Mouse (Mus musculus) inflammation-experienced regulatory T-cells, adult 6 months (primary cell): ENCODE results near the gene Rbms1. TPM values are rescaled to one million over a fixed set of nuclear protein-coding genes. Genes with fewer than 3 reads are reported as not detected.
"Not testable (repeated sequence)": the region's sequence is repeated elsewhere in the genome, so short reads cannot be mapped to it uniquely, and the experiment has no call there.

Experiments used
- ATAC-seq: one replicate; pipeline ENCODE4 v1.8.0; 2017
- polyA plus RNA-seq, 3 experiments: library from polyadenylated mRNA; unstranded; fragments of 100-300 nt; shearing (Covaris generic); gene quantifications; one replicate each; pipeline ENCODE4 v1.2.1; 2017

Gene Rbms1
- polyA plus RNA-seq, 3 experiments from 2014 or later, result 16.6 to 26.0 (median 22.2) TPM

DNA sequence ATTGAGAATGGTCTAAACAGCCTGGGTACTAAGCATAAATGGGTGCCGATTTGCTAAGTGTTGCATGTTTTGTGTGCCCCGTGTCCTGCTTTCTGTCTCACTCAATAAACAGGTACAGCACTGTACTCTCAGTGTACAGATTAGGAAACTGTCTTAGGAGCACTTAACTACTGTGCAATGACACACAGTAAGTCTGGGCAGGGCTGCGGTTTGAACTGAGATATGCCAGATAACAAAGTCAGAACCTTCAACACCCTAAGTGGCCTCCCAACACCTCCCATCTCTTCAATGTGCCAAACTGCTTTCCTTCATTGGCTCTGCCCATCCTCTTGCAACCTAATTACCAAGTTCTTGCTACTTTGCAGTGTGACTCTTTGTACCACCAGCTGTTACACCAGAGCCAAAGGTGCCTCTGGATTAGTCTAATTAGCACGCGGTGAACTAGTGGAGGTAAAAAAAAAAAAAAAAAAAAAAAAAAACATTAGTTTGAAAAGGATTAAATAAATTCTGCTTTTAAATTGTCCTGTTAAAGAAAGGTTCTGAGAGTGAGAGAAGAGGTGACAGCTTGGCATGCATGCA lies 117.6 kb downstream of the Rbms1 start:
- ATAC-seq, result peak; percentile 91

DNA sequence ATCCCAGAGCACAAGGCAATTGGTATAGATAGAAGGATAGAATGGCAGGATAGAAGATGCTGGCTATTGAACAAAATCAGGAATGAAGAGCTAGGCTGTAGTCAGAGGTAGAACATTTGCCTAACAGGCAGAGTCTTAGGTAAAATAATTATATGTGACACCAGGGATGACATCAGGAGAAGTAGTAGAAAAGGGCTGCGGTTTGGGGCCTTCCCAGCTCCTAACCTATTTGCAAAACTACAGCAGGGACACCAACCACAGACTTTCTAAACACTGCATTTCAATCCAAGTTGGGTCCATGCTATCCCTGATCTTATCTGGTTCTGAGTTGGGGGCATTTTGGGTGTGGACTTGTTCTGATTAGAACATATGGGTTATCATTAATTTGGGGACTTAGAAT lies 118.7 kb downstream of the Rbms1 start:
- no peak for ATAC-seq

DNA sequence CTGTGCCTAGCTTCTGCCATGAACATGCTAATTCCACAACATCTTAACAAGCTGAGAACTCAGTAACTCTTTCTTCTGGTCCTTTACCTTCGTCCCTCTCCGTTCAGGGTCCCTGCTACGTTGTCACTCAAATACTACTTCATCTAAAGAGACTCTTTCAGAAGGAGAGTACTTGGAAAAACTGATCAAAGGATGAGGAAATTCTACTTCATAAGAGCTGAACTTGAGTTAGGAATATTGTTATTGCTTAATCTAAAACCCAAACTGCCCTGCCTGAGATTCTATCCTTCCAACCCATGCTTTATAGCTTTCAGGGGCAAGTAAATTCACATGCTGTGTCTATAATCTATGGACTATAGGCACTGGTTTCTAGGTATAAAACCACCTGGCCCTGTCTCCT lies 119.4 kb downstream of the Rbms1 start:
- ATAC-seq, result no peak

DNA sequence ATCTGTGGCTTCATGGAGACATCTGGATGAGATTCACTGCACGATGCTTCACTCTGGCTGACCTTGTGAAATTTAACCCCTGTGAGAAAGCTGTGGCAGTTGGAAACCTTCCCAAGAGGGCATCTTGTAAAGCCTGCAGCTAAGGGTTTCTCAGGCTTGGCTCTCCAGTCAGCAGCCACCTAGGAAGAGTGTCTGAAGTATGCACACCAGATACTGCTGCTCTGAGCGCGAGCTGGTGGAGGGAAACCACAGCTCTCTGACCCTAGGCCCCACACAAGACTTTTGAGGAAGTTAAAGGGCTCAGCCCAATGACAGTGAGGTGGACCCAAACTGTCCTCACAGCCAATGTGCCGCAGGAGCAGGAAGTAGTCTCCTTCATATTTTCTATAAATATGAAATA lies 120.0 kb downstream of the Rbms1 start:
- ATAC-seq, result no peak

DNA sequence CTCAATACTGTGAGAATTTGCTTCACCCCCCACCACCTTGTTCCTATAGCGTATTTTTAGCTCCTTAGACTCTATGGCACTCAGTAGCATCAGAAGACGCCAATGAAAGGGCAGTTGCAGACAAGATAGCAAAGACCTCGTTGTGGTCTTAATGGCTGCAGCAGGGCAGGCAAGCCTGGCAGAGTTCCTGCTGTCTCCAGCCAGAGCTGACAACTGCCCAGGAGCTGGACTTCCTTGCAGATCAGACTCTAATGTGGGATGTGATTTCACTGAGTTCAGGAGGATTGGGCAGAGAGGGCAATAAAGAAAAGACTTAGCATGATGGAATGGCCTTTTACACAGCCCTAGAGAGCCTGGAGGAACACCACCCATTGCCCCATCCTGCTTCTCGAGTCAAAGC lies 122.1 kb downstream of the Rbms1 start:
- no peak for ATAC-seq

DNA sequence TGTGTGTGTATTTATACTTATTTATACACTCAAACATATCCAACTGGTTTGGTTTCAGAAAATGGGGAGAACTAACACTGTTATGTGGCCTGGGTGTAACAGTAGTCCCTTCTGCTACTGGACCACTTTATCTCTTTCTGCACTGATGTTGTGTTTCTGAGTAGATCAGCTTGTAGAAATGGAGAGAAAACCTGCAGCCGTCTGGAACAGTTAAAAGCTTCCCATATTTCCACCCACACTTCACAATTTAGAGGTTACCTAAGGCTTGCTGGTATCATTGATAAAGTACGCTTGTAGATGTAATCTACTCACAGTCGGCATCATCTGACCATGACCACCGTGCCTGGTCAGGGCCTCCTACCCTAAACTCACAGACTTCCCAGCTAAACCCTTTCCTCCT lies 123.5 kb downstream of the Rbms1 start:
- no peak for ATAC-seq

DNA sequence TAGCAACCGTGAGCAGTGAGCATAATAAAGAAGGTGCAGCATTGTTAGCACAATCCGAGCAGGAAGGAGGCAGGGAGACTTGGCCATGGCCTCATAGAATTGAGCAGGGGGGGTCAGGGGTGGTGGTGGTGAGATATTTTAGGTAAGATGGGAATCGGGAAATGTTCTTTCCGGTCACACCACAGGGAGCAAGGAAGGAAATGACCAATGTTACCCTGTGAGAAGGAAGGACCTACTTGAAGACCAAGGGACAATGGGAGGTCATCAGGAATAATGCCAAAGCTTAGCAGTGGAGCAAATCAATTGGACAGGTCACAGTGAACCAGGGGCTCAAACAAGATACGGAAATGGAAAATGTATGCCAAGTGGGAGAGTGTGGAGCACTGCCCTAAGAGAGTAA lies 124.1 kb downstream of the Rbms1 start:
- no peak for ATAC-seq

DNA sequence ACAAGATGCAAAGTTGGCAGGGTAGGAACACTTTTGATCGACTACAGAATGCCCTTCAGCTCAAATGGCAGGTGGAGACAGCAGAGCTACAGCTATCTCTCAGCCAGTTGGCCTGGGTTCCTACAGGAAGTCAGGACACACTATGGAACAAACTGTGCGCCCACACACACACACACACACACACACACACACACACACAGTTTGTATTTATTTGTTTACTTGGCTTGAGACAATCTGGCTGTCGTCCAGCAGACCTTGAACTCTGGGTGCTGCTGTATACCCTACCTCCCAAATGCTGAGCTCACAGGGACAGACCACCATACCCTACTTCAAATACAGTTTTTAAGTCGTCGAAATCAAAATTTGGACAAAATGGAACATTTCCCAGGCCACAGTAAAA lies 125.4 kb downstream of the Rbms1 start:
- ATAC-seq, result no peak

DNA sequence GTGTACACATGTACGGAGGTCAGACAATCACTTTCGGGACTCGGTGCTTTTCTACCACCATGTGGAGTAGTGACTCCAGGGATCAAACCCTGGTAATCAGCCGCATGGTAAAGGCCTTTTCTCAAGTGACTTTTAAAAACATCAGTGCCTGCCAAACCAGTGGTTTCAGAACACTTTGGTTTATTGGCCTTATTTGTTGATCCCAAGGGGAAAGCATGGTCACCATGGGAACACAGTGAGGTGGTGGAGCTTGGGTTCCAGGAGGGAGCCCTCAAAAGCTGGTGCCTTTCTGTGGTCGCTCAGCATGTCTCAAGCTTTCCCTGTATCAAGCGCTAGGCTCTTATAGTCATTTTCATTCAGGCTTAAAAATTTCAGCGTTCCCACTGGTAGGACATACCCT lies 126.8 kb downstream of the Rbms1 start:
- no peak for ATAC-seq

DNA sequence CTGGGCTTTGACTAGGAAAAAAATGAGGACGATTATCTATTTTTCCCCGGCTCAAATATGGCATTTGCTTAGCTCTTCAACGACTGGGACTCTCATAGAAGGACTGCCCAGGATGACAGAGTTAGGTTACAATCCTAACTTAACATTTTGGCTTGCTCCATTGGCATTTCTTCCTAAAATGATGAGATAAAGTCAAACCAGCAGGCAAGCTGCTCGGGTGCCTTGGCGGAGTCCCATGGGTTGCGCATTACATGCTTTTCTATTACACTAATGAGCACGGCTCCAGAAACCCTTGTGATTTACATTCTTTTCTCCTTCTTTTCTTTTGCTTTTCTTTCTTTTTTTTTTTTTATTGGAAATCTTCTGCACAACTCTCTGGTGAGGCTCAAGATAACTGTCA lies 128.7 kb downstream of the Rbms1 start:
- no peak for ATAC-seq

DNA sequence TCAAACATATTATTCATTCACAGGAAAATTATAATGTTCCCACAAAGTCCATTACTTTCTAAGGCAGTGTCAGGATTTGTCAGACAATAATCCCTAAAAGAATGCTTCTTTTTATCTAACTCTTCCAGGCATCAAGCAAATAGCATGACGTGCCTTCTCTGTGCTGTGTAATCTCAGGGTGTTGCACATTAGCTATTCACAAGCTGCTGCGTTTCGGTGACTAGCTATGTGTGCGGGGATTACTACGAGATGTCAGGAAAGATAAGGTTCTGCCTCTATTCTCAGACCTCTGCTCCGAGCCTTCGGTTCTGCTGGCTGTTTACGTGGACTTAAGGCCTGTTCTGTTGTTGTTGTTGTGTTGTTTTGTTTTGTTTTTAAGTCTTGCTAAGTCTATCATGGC lies 130.7 kb downstream of the Rbms1 start:
- ATAC-seq, result no peak

DNA sequence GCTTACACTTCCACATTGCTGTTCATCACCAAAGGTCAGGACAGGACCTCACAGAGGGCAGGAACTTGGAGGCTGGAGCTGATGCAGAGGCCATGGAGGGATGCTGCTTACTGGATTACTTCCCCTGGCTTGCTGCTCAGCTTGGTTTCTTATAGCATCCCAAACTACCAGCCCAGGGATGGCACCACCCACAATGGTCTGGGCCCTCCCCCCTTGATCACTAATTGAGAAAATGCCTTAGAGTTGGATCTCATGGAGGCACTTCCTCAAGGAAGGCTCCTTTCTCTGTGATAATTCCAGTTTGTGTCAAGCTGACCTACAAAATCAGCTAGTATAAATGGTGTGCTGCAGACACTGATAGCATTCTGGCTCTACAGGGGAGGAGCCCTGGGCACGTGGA lies 132.5 kb downstream of the Rbms1 start:
- ATAC-seq, result not testable (repeated sequence)

DNA sequence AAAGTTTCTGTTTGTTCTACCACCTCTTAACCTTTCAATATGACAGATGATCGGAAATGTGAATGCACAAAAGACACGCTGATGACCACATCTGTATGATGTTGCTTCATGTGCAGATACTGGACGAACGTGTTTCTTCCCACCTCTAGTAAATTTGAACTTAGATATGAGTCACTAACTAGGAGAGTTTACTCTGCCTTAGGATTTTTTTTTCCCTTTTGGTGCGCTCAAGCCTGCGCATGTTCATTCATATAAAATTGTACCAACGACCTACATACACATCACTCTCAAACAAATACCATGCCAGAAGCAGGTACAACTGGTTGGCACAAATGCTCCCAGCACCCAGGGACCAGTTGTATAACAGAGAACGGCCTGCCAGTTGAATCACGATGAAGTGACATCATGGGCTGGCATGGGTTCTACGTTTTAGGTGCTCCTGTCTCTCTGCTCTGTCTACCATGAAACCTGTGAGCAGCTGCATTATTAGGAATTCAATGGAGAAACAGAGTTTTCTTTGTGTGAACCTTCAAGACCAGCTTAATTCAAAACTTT lies 134.0 kb downstream of the Rbms1 start:
- ATAC-seq, result no peak

DNA sequence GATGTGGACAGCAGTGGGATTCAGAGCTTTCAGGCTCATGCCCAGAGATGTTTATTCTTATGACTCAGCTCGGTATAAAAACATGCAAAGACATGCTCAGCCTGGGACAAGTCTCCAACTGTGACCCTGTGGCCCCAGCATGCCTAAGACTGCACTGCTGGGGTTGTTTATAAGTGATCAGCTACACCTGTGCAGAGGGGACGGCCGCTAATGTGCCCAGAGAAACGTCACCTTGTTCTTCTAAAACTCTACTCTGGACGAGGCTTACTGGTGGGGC lies 135.9 kb downstream of the Rbms1 start:
- no peak for ATAC-seq

DNA sequence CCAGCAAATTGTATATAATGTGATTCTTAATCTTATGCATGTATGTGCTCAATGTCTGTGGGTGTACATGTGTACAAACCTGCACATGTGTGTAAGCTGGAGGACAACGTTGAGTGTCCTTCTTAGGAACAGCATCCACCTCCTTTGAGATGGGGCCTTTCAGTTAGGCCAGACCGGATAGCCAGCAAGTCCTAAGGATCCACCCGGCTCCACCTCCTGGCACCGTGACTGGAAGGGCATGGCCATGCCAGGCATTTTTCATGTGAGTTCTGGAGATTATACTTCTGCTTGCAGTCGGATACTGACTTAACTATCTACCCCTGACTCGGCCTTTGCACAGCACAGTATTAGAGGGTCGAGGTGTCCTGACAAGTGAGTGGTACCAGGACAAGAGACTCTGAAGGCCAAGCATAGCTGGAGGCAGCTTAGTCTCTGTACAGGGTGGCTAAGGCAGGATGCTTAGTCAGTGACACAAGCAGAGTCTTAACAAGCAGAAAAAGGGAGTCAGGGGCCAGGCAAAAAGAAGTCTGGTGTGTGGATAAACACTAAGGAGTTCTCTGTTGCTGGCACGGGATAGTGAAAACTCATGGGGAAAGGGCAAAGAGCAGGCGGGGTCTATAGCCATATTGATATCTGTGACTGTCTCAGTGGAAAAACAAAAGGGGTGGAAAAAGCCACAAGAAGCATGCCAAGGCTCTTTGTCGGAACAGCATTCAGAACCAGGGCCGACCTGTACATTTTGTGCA lies 136.4 kb downstream of the Rbms1 start:
- ATAC-seq, result no peak

DNA sequence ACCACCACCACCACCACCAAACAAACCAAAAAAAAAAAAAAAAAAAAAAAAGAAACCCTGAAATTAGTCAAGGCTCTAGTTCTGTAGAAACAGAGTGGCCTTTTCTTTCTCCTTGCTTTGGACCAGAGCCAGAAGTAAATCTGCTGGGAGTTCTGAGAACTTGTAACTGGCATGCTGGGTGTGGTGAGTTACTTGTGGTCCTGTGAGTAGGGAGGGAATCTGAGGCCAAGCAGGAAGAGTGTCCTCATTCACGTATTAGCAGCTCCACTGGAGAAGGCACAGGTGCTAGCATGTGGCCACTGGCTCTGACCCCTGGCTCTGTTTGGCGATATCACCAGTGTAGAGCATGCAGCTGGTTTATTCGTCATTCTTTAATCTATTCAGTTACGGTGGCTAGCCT lies 137.3 kb downstream of the Rbms1 start:
- no peak for ATAC-seq

DNA sequence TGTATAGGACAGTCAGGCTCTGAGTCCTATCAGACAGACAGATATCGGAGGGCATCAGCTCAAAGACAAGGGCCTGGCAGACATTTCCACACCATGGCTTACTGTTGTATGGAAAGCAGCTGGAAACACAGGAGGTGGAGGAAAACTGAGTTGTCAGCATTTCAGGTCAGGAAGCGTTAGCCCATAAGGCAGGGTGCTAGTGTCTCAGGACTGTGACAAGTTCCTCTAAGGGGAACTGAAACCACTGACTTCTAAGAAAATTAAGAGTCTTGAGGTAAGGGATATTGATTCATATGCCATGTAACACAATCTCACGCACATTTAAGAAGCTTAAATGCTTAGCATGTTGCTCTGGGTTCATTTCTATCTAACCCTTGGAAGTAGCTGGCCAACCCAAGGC lies 141.4 kb downstream of the Rbms1 start:
- ATAC-seq, result no peak

DNA sequence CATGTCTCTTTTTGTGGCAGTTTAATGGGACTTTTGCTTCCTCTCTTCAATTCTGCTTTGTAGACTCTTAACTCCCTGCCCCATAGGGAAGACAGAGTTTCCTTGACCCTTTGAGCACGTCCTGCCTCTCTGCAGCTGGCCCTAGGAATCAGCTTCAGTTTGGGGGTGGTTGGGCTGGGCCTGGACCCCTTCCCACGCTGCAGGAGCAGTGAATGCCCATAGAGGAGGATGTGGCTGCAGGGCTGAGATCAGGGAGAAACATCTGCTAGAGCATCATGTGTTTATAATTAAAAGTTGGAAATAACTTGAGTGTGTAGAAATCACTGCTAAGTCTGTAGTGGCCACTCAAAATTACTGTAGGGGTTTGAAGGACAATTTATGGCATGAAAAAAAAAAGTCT lies 144.4 kb downstream of the Rbms1 start:
- ATAC-seq, result no peak

DNA sequence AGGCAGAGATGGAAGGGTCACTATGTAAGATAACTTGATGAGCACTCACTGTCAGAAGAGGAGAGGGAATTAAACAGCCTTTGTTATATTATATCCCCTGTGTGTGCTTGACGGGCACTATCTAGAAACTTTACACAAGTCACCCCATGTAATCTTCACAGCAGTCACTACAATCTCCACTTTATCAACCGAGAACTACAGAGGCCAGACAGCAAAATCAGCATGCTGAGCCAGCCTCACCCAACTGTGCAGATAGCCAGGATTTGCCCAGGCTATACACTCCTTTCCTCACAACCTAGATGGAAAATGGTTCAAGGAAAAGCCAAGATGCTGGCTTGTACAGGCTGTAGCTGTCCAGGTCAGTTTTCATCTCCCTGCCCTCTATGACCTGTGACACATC lies 146.7 kb downstream of the Rbms1 start:
- ATAC-seq, result no peak

DNA sequence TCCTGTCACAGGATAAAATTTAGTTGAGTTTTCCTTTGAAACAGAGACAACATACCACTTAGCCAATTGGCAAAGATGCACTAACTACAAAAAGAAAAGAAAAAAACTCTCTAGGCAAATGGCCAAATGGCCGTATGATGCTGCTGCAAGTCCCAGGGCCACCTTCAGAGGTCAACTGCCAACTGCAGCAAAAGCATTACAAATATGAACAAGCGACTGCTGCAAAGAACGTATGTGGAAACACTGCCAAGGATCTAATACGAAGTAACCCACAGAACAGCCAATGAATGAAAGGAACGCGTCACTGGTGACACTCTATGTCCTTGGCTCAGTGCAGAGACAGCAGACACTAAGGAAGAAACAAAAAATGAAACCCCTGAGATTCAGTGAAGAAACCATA lies 148.2 kb downstream of the Rbms1 start:
- no peak for ATAC-seq

DNA sequence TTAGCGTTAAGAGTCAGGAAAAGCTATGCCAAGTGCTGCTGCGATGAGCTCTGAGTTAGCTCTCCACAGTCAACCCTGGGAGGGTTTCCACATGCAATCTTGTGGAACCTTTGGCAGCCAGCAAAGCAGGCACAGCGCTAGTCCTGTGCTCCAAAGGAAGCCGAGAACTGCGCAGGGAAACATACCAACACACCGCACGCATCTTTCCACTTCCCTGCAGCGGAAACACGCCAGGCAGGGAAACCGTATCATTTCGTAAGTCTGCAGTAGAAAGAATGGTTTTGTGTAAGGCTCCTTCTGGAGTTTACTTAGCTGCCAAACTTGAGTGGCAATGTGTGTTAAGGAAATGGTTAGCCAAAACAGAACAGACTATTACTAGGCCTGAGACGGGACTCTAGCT lies 150.0 kb downstream of the Rbms1 start:
- no peak for ATAC-seq

DNA sequence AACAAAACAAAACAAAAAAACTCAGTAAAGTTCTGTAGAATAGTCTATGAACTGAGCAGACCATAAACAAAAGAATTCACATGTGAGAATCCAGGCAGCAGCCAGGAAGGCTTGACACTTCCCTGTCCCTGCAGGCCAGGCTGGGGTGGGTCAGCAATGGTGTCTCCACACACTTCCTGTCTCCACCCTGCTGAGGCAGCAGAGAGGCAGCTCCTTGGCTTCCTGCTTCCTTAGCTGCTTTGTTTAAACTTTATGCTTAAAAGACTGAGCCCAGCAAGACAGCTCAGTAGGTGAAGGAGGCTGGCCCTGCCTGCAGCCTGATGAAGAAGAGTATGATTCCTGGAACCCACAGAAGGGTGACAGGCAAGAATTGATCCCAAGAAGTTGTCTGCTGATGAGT lies 152.4 kb downstream of the Rbms1 start:
- peak; percentile 84 for ATAC-seq

DNA sequence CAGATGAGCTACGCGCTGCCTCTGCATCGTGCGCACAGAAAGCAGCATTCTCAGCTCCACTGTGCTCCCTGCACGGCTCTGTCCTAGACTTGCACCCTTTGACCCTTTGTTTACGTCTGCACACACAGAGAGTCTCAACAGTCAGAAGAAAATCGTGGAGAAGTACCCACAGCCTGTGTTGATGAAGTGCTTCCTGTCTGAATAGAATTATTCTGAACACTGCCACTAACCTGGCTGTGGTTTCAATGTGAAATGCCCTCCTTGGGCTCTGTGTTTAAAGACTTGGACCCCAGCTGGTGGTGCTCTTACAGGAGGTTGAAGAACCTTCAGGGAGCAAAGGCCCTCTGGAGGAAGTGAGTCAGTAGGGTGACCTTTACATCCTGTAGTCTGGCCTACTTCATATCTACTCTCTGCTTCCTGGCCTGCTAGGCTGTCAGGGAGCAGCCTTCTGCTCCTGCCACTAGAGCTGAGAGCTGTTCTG lies 153.5 kb downstream of the Rbms1 start:
- ATAC-seq, result peak; percentile 56

DNA sequence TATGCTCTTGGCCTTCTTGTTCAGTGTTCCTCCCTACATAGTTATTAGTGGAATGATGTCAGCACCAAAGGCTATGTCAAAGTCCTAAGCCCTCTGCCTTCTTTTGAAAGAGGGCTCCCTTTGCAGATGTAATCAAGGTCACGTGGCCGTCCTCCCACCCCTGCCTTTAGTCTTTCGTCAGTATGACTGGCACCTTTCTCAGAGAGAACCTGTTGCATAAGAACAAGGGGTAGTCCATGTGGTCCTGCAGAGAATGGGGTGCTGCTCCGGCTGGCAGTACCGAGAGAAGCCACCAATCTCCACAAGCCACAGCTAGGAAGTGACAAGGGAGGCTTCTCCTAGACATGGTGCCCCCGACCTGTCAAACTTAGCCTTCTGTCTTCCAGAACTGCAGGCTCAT lies 154.2 kb downstream of the Rbms1 start:
- no peak for ATAC-seq
